Mouse (Mus musculus): ENCODE measurements around the gene Fam173b. TPM values are rescaled to one million over a fixed set of nuclear protein-coding genes. Genes with fewer than 3 reads are reported as not detected.
A peak's percentile ranks its signal among the peaks of the same experiment; 100 is the strongest.
"Not testable (repeated sequence)": the region's sequence is repeated elsewhere in the genome, so short reads cannot be mapped to it uniquely, and the experiment has no call there.

The Fam173b gene
- polyA plus RNA-seq, 1 experiment, result 34.0 TPM

DNA sequence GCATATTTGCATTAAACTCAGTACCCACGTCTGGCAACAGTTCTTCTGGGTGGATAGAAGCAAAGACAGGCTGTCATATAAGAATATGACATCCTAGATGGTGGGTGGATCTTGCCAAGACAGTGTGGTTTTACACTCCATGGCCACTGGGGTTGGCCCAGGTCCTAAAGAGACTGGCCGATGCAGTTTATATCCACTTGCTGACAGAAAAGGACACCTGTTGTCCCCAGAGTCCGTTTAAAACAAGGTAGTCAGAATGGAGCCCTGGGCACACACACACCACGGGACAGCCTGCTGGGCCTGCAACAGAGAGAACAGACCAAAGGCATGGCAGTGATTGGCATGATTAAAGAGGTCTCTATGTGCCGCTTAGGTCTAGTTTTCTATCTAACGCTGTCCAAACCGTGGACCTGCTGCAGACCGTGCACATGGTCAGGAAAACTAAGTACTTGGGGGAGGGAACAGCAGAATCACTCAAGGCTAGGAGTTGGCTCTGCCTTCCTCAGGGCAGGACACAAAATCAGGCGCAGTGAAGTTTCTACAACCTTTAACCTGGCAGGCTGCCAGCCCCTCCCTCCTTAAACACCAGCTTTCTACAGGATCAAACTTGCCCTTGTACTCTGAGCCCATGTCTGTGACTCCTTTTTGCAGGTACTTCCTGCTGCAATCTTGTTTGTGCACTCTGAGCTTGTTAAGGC is 32.2 kb upstream of the Fam173b start:
- no peaks in the 10 kb centered on the region for H3K79me2 ChIP-seq (ENCODE audit: control insufficient read depth, insufficient read depth)
- H3K4me3 ChIP-seq (ENCODE audit: insufficient read depth, poor library complexity, severe bottlenecking), result no peak overlapping the region
- H3ac ChIP-seq (ENCODE audit: control insufficient read depth, insufficient read length, low read depth), result no peak overlapping the region
- no peaks in the 10 kb centered on the region for H3K27me3 ChIP-seq (ENCODE audit: control insufficient read depth, insufficient read depth, insufficient read length)
- H3K36me3 ChIP-seq (ENCODE audit: control insufficient read depth, insufficient read depth), result no peaks in the 10 kb centered on the region
- no peaks in the 10 kb centered on the region for H3K79me3 ChIP-seq (ENCODE audit: low read depth)
- TF ChIP-seq FOSL1 (IDR thresholded peaks at IDR 0.05; ENCODE audit: insufficient read depth, low read length, poor library complexity, severe bottlenecking) (no peak), USF1 (IDR thresholded peaks at IDR 0.05; ENCODE audit: low read depth) (no peak), MAX (IDR thresholded peaks at IDR 0.05) (peak; percentile 5), CTCF (IDR thresholded peaks at IDR 0.05; ENCODE audit: control insufficient read depth, insufficient read depth, insufficient read length) (no peak), MYOD1 (IDR thresholded peaks at IDR 0.05; ENCODE audit: control insufficient read depth, insufficient read length, low read depth) (peak; percentile 96), MYOG (IDR thresholded peaks at IDR 0.05; ENCODE audit: control insufficient read depth, extremely low read depth, insufficient read length) (no peak), CEBPB (IDR thresholded peaks at IDR 0.05; ENCODE audit: low read depth) (no peak)

DNA sequence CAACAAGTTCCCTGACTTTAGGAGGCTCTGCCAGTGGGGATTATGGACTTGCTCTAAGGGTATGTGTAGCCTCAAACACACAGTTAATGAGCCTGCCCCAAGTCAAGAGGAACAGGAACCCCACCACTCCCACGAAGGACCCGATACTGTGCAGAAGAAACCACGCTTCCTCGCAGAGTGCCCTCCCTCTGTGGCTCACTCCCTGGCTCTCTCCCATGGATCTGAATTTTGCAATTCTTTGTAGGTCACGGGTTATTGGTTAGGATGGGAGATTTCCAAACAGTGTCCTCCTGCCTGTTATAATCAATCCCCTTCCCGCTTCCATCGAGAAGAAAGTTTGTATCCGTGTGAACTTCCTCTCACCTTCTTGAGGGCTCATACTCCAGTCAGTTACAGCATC is 30.7 kb upstream of the Fam173b start:
- no peaks in the 10 kb centered on the region for H3K79me3 ChIP-seq (ENCODE audit: low read depth)
- H3K27me3 ChIP-seq (ENCODE audit: control insufficient read depth, insufficient read depth, insufficient read length), result no peaks in the 10 kb centered on the region
- H3K36me3 ChIP-seq (ENCODE audit: control insufficient read depth, insufficient read depth), result no peaks in the 10 kb centered on the region
- no peak overlapping the region for H3ac ChIP-seq (ENCODE audit: control insufficient read depth, insufficient read length, low read depth)
- no peaks in the 10 kb centered on the region for H3K79me2 ChIP-seq (ENCODE audit: control insufficient read depth, insufficient read depth)
- TF ChIP-seq FOSL1 (IDR thresholded peaks at IDR 0.05; ENCODE audit: insufficient read depth, low read length, poor library complexity, severe bottlenecking) (no peak), CTCF (IDR thresholded peaks at IDR 0.05; ENCODE audit: control insufficient read depth, insufficient read depth, insufficient read length) (no peak), MYOG (IDR thresholded peaks at IDR 0.05; ENCODE audit: control insufficient read depth, extremely low read depth, insufficient read length) (no peak), CEBPB (IDR thresholded peaks at IDR 0.05; ENCODE audit: low read depth) (no peak), MYOD1 (IDR thresholded peaks at IDR 0.05; ENCODE audit: control insufficient read depth, insufficient read length, low read depth) (no peak), MAX (IDR thresholded peaks at IDR 0.05) (no peak), USF1 (IDR thresholded peaks at IDR 0.05; ENCODE audit: low read depth) (no peak)
- no peak overlapping the region for H3K4me3 ChIP-seq (ENCODE audit: insufficient read depth, poor library complexity, severe bottlenecking)

DNA sequence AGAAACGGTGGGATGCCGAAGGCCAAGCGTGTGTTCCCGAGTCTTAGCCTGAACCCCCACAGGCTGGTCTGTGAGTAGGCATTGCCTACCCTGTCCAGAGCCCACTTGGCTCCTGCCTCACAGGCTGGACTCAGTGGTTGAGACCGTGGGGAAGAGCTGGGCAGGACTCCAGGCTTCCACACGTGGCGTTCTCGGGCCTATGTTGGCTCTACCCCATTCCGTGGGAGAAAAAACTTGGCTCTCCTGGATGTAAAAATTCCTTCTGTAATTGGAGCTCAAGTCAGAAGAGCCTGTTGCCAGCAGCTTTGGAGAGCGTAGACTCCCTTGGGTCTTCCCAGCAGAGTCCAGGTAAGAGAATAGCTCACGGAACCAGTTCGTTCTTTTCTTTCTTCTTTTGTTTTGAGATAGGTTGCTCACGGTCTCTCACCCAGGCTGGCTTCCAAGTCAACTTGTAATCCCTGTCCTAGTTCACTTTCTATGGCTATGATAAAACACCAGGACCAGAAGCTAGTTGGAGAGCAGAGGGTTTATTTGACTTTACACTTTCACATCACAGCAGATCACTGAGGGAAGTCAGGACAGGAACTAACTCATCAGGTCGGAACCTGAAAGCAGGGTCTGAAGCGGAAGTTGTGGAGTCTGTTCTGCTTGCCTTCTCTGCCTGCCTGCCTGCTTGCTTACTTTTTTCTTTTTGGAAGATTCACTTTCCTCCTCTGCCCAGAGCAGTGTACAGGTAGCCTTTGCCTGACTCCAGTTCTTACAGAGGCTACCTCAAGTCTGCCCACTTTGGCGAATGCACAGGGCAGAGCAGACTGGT is 29.5 kb upstream of the Fam173b start:
- Histone ChIP-seq H3K4me3 (ENCODE audit: insufficient read depth, poor library complexity, severe bottlenecking) (no peak overlapping the region), H3K79me3 (ENCODE audit: low read depth) (no peaks in the 10 kb centered on the region), H3ac (ENCODE audit: control insufficient read depth, insufficient read length, low read depth) (no peak overlapping the region), H3K27me3 (ENCODE audit: control insufficient read depth, insufficient read depth, insufficient read length) (no peaks in the 10 kb centered on the region), H3K79me2 (ENCODE audit: control insufficient read depth, insufficient read depth) (no peaks in the 10 kb centered on the region), H3K36me3 (ENCODE audit: control insufficient read depth, insufficient read depth) (no peaks in the 10 kb centered on the region)
- no peak for TF ChIP-seq FOSL1 (IDR thresholded peaks at IDR 0.05; ENCODE audit: insufficient read depth, low read length, poor library complexity, severe bottlenecking)
- no peak for TF ChIP-seq CEBPB (IDR thresholded peaks at IDR 0.05; ENCODE audit: low read depth)

DNA sequence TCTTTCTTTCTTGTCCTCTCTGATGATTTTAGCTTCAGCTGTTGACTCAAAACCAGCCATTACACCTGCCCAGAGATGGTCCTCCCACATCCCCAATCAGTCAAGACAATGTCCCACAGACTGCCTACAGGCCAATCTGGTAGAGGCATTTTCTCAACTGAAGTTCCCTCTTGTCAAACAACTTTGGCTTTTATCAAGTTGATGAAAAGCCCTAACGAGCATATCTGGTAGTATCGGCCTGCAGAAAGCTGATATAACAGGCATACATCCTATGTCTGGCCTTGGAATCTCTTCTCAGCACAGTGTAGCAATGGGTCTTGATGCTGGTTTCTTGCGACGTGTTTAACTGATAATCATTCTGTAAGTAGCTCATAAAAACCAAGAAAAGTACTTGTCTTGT is 28.4 kb upstream of the Fam173b start:
- H3K27me3 ChIP-seq (ENCODE audit: control insufficient read depth, insufficient read depth, insufficient read length), result no peaks in the 10 kb centered on the region
- no peaks in the 10 kb centered on the region for H3K79me2 ChIP-seq (ENCODE audit: control insufficient read depth, insufficient read depth)
- H3K79me3 ChIP-seq (ENCODE audit: low read depth), result no peaks in the 10 kb centered on the region
- H3ac ChIP-seq (ENCODE audit: control insufficient read depth, insufficient read length, low read depth), result no peak overlapping the region
- no peak for TF ChIP-seq USF1 (IDR thresholded peaks at IDR 0.05; ENCODE audit: low read depth)
- TF ChIP-seq MYOD1 (IDR thresholded peaks at IDR 0.05; ENCODE audit: control insufficient read depth, insufficient read length, low read depth), result no peak
- no peak for TF ChIP-seq MAX (IDR thresholded peaks at IDR 0.05)
- TF ChIP-seq FOSL1 (IDR thresholded peaks at IDR 0.05; ENCODE audit: insufficient read depth, low read length, poor library complexity, severe bottlenecking), result no peak
- TF ChIP-seq CTCF (IDR thresholded peaks at IDR 0.05; ENCODE audit: control insufficient read depth, insufficient read depth, insufficient read length), result no peak
- TF ChIP-seq CEBPB (IDR thresholded peaks at IDR 0.05; ENCODE audit: low read depth), result no peak
- no peak for TF ChIP-seq MYOG (IDR thresholded peaks at IDR 0.05; ENCODE audit: control insufficient read depth, extremely low read depth, insufficient read length)
- H3K4me3 ChIP-seq (ENCODE audit: insufficient read depth, poor library complexity, severe bottlenecking), result no peak overlapping the region
- no peaks in the 10 kb centered on the region for H3K36me3 ChIP-seq (ENCODE audit: control insufficient read depth, insufficient read depth)

DNA sequence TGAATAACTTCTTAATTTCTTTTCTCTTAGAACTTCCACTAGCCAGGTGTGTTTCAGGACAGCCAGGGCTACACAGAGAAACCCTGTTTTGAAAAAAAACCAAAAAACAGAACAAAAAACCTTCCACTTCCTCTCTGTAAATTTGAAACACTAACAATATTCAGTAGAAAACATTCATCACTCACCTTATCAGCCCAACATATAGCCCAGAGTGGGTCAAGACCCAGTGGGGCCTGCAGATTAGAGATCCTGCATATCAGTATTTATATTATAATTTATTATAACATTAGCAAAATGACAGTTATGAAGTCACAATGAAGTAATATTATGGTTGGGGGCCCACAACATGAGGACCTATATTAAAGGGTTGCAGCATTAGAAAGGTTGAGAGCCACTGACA is 28.0 kb upstream of the Fam173b start:
- H3K36me3 ChIP-seq (ENCODE audit: control insufficient read depth, insufficient read depth), result no peaks in the 10 kb centered on the region
- no peak overlapping the region for H3K4me3 ChIP-seq (ENCODE audit: insufficient read depth, poor library complexity, severe bottlenecking)
- no peak for TF ChIP-seq MYOD1 (IDR thresholded peaks at IDR 0.05; ENCODE audit: control insufficient read depth, insufficient read length, low read depth)
- H3K27me3 ChIP-seq (ENCODE audit: control insufficient read depth, insufficient read depth, insufficient read length), result no peaks in the 10 kb centered on the region
- H3K79me3 ChIP-seq (ENCODE audit: low read depth), result no peaks in the 10 kb centered on the region
- no peaks in the 10 kb centered on the region for H3K79me2 ChIP-seq (ENCODE audit: control insufficient read depth, insufficient read depth)
- H3ac ChIP-seq (ENCODE audit: control insufficient read depth, insufficient read length, low read depth), result no peak overlapping the region

DNA sequence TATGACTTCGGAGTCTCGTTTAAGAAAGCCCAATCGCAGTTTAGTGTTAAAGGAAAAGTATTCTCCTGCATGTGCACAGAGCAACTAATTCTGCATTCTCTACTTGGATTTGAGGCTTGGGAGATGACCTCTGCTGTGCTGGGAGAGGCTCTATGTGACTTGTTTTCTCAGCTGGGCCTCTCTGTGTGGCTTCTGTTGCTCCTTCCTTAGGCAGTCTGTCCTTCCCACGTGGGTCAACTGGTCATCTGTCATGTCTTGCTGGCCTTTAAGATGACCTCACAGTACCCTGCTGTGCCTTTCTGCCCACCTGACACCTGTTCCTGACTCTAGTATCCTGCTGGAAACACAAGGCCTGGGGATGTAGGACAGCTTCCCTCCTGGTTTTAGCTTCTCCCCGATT is 25.6 kb upstream of the Fam173b start:
- H3K4me3 ChIP-seq (ENCODE audit: insufficient read depth, poor library complexity, severe bottlenecking), result no peak overlapping the region
- H3K36me3 ChIP-seq (ENCODE audit: control insufficient read depth, insufficient read depth), result no peaks in the 10 kb centered on the region
- H3K27me3 ChIP-seq (ENCODE audit: control insufficient read depth, insufficient read depth, insufficient read length), result no peaks in the 10 kb centered on the region
- no peaks in the 10 kb centered on the region for H3K79me2 ChIP-seq (ENCODE audit: control insufficient read depth, insufficient read depth)
- H3ac ChIP-seq (ENCODE audit: control insufficient read depth, insufficient read length, low read depth), result no peak overlapping the region
- no peaks in the 10 kb centered on the region for H3K79me3 ChIP-seq (ENCODE audit: low read depth)
- no peak for TF ChIP-seq MYOD1 (IDR thresholded peaks at IDR 0.05; ENCODE audit: control insufficient read depth, insufficient read length, low read depth)
- TF ChIP-seq CTCF (IDR thresholded peaks at IDR 0.05; ENCODE audit: control insufficient read depth, insufficient read depth, insufficient read length), result no peak
- TF ChIP-seq MYOG (IDR thresholded peaks at IDR 0.05; ENCODE audit: control insufficient read depth, extremely low read depth, insufficient read length), result no peak
- no peak for TF ChIP-seq CEBPB (IDR thresholded peaks at IDR 0.05; ENCODE audit: low read depth)
- TF ChIP-seq MAX (IDR thresholded peaks at IDR 0.05), result no peak
- TF ChIP-seq USF1 (IDR thresholded peaks at IDR 0.05; ENCODE audit: low read depth), result no peak
- TF ChIP-seq FOSL1 (IDR thresholded peaks at IDR 0.05; ENCODE audit: insufficient read depth, low read length, poor library complexity, severe bottlenecking), result no peak

DNA sequence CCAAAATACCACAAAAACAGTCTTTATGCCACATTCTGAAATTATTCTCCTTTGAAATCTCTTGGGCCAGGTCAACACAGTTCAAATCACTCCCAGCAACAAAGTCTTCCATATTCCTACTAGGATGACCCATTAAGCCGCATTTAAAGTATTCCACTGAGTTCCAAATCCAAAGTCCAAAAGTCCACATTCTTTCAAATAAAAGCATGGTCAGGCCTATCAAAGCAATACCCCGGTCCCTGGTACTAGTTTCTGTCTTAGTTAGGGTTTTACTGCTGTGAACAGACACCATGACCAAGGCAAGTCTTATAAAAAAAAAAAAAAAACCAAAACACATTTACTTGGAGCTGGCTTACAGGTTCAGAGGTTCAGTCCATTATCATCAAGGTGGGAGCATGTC is 20.6 kb upstream of the Fam173b start:
- H3K27me3 ChIP-seq (ENCODE audit: control insufficient read depth, insufficient read depth, insufficient read length); H3K79me2 ChIP-seq (ENCODE audit: control insufficient read depth, insufficient read depth); H3ac ChIP-seq (ENCODE audit: control insufficient read depth, insufficient read length, low read depth): not testable (repeated sequence)

More for the DNA sequence above, 20.6 kb upstream of the Fam173b start:
- not testable (repeated sequence) for H3K36me3 ChIP-seq (ENCODE audit: control insufficient read depth, insufficient read depth); H3K79me3 ChIP-seq (ENCODE audit: low read depth); H3K4me3 ChIP-seq (ENCODE audit: insufficient read depth, poor library complexity, severe bottlenecking)

All from C2C12 (cell line).